Mouse (Mus musculus) thymus, adult 2 months (tissue): Measurements from ENCODE around the gene Olfr229.
"Not testable (repeated sequence)": the region's sequence is repeated elsewhere in the genome, so short reads cannot be mapped to it uniquely, and the experiment has no call there.

Source experiments
- CTCF ChIP-seq: fragments of 200-500 bp; IDR thresholded peaks from 2 replicates; pipeline ENCODE4 v1.5.1; 2012; ENCODE audit warnings: mild to moderate bottlenecking, control low read depth, low read length, moderate library complexity, borderline replicate concordance; ENCODE audit not compliant: control insufficient read depth, poor library complexity, insufficient read depth; ENCODE audit errors: extremely low read depth
- POLR2A ChIP-seq: fragments of 200-500 bp; IDR thresholded peaks from 2 replicates; pipeline ENCODE4 v1.6.1; 2012; ENCODE audit warnings: mild to moderate bottlenecking, low read length, control low read depth, moderate library complexity; ENCODE audit not compliant: control insufficient read depth, poor library complexity, insufficient read depth; ENCODE audit errors: extremely low read depth

- not testable (repeated sequence) for TF ChIP-seq CTCF, POLR2A
Observed at GRCm38 (mm10) chr9:39927975-39928836, 21.1 kb downstream of the Olfr229 start.
